Mouse (Mus musculus): ENCODE results near the gene Tnmd. TPM values are rescaled to one million over a fixed set of nuclear protein-coding genes. Genes with fewer than 3 reads are reported as not detected.

Tnmd gene
- polyA plus RNA-seq, 1 experiment from 2014 or later = 41.5 TPM

Other genes starting within 250 kb of the Tnmd start
- gene Pcdh19, start 162.0 kb upstream of the Tnmd start, polyA plus RNA-seq (2015; fragmentation: Nextera tagmentation; extraction: Ambion mirVana) = 5.1 and 6.7 TPM in 2 replicates
- 200 TPM in 2 replicates for gene Tspan6, start 47.4 kb downstream of the Tnmd start, polyA plus RNA-seq (2015; fragmentation: Nextera tagmentation; extraction: Ambion mirVana)
- gene Srpx2, start 57.4 kb downstream of the Tnmd start, polyA plus RNA-seq (2015; fragmentation: Nextera tagmentation; extraction: Ambion mirVana) = 3.1 and 3.9 TPM in 2 replicates
- 3.4 and 3.9 TPM in 2 replicates for gene Sytl4, start 130.8 kb downstream of the Tnmd start, polyA plus RNA-seq (2015; fragmentation: Nextera tagmentation; extraction: Ambion mirVana)
- 40.4 and 44.6 TPM in 2 replicates for gene Cstf2, start 208.2 kb downstream of the Tnmd start, polyA plus RNA-seq (2015; fragmentation: Nextera tagmentation; extraction: Ambion mirVana)

Data from limb, embryonic 13.5 days (tissue).